Mouse (Mus musculus) adrenal gland, adult (tissue): ENCODE data around the gene Tmem211.

ENCODE experiments used
- DNase-seq, 2 experiments: peaks; one replicate each; pipeline ENCODE4 v3.0.0; 2022 to 2023; ENCODE audit warnings: low spot score in 1 of 2; ENCODE audit not compliant: inconsistent age in 2 of 2

The Tmem211 gene

GRCm38 (mm10) chr5:113226632-113227102, at the start of gene Tmem211:
TSS of gene Tmem211 (plus strand) at chr5:113226909.
- peak; percentile 74 to 92 for DNase-seq

- DNase-seq = no peak
Observed at GRCm38 (mm10) chr5:113179451-113179842, 47.3 kb upstream of the Tmem211 start.

GRCm38 (mm10) chr5:113179843-113180682, 46.6 kb upstream of the Tmem211 start:
- DNase-seq = peak; percentile 84 to 95

GRCm38 (mm10) chr5:113180755-113181154, 46.0 kb upstream of the Tmem211 start:
- no peak for DNase-seq

- DNase-seq = no peak
Observed at GRCm38 (mm10) chr5:113181441-113181840, 45.3 kb upstream of the Tmem211 start.

- DNase-seq = no peak
Observed at GRCm38 (mm10) chr5:113190558-113190957, 36.2 kb upstream of the Tmem211 start.

- no peak for DNase-seq
Observed at GRCm38 (mm10) chr5:113191901-113192300, 34.8 kb upstream of the Tmem211 start.

- no peak for DNase-seq
Observed at GRCm38 (mm10) chr5:113193762-113194161, 32.9 kb upstream of the Tmem211 start.

- DNase-seq = no peak
Observed at GRCm38 (mm10) chr5:113195451-113195850, 31.3 kb upstream of the Tmem211 start.

GRCm38 (mm10) chr5:113195907-113196306, 30.8 kb upstream of the Tmem211 start:
- DNase-seq = no peak

GRCm38 (mm10) chr5:113196916-113197794, 29.6 kb upstream of the Tmem211 start:
- DNase-seq = no peak

GRCm38 (mm10) chr5:113199126-113199771, 27.5 kb upstream of the Tmem211 start:
- DNase-seq = no peak

GRCm38 (mm10) chr5:113199772-113200134, 27.0 kb upstream of the Tmem211 start:
- no peak for DNase-seq

- no peak for DNase-seq
Observed at GRCm38 (mm10) chr5:113204193-113204592, 22.5 kb upstream of the Tmem211 start.

GRCm38 (mm10) chr5:113206670-113207352, 19.9 kb upstream of the Tmem211 start:
- DNase-seq = no peak

GRCm38 (mm10) chr5:113208048-113208447, 18.7 kb upstream of the Tmem211 start:
- DNase-seq = peak; percentile 47 to 60

- DNase-seq = peak; percentile 35 to 64
Observed at GRCm38 (mm10) chr5:113208622-113209400, 17.9 kb upstream of the Tmem211 start.

- DNase-seq = no peak
Observed at GRCm38 (mm10) chr5:113209401-113209750, 17.3 kb upstream of the Tmem211 start.

- peak in 1 of 2 experiments; percentile 77 for DNase-seq
Observed at GRCm38 (mm10) chr5:113209898-113210297, 16.8 kb upstream of the Tmem211 start.

- no peak for DNase-seq
Observed at GRCm38 (mm10) chr5:113210314-113210713, 16.4 kb upstream of the Tmem211 start.
